Mouse (Mus musculus) hindbrain, embryonic 12.5 days (tissue): ENCODE measurements around the gene Padi3. TPM values are rescaled to one million over a fixed set of nuclear protein-coding genes. Genes with fewer than 3 reads are reported as not detected.

Experiments used
- ATAC-seq: fragments of 200-750 bp; cut with Nextera tagmentation; 2 replicates; pipeline ENCODE4 v1.8.0; 2017; ENCODE audit warnings: moderate TSS enrichment; ENCODE audit not compliant: low FRiP score
- H3K27ac ChIP-seq: fragments of 300-500 bp; sonication (generic); 2 replicates; pipeline ENCODE4 v1.5.1; 2016; ENCODE audit warnings: mild to moderate bottlenecking
- H3K27me3 ChIP-seq: fragments of 300-500 bp; sonication (generic); 2 replicates; pipeline ENCODE4 v1.6.1; 2016; ENCODE audit warnings: mild to moderate bottlenecking
- H3K36me3 ChIP-seq: fragments of 300-500 bp; sonication (generic); 2 replicates; pipeline ENCODE4 v1.6.1; 2016; ENCODE audit warnings: mild to moderate bottlenecking
- H3K4me1 ChIP-seq: fragments of 300-500 bp; sonication (generic); 2 replicates; pipeline ENCODE4 v1.6.1; 2016
- H3K4me2 ChIP-seq: fragments of 300-500 bp; sonication (generic); replicated peaks from 2 replicates; pipeline ENCODE4 v1.6.1; 2016; ENCODE audit warnings: mild to moderate bottlenecking
- H3K4me3 ChIP-seq: fragments of 300-500 bp; sonication (generic); 2 replicates; pipeline ENCODE4 v1.5.1; 2016; ENCODE audit warnings: mild to moderate bottlenecking
- H3K9ac ChIP-seq: fragments of 300-500 bp; sonication (generic); 2 replicates; pipeline ENCODE4 v1.6.1; 2016; ENCODE audit warnings: mild to moderate bottlenecking, moderate library complexity
- H3K9me3 ChIP-seq: fragments of 300-500 bp; sonication (generic); replicated peaks from 2 replicates; pipeline ENCODE4 v1.6.1; 2016; ENCODE audit warnings: mild to moderate bottlenecking
- WGBS: fragments of 180-500 bp; shearing (Covaris S2); methylation state at CpG from one replicate; pipeline ENCODE4 v1.1.7; 2016; 5-methylcytosine and 5-hydroxymethylcytosine counted together
- polyA plus RNA-seq: library from polyadenylated mRNA; unstranded; fragments of >200 nt; fragmentation: Nextera tagmentation; extraction: Ambion mirVana; gene quantifications from 2 replicates; pipeline ENCODE4 v1.2.1, GENCODE M21; 2016

Padi3 gene
- polyA plus RNA-seq, 1 experiment from 2014 or later, result 0.06 TPM

- Histone ChIP-seq H3K27ac (peak overlapping the region; percentile 45; the same call in 1 of the 2 replicates), H3K27me3 (peaks cover 8% of the 10 kb centered on the region), H3K4me1 (0 out of 2 replicates have a peak, but pooled peaks cover 18% of the 10 kb centered on the region), H3K4me2 (peak overlapping the region; percentile 49), H3K9me3 (no peaks in the 10 kb centered on the region), H3K9ac (no peak overlapping the region; the same call in 1 of the 2 replicates), H3K36me3 (no peaks in the 10 kb centered on the region), H3K4me3 (peak overlapping the region; percentile 25)
- 24% methylated on average over 36 of the region's 36 CpGs for WGBS
- no peak for ATAC-seq
Measured at GRCm38 (mm10) chr4:140814241-140815225, 4.1 kb upstream of the Padi3 start.

- WGBS, result 28% methylated on average over 13 of the region's 13 CpGs
- peaks cover 8% of the 10 kb centered on the region for H3K27me3 ChIP-seq
- H3K4me2 ChIP-seq, result peak overlapping the region; percentile 49
- H3K9me3 ChIP-seq, result no peaks in the 10 kb centered on the region
- no peak for ATAC-seq
- H3K36me3 ChIP-seq, result no peaks in the 10 kb centered on the region
- H3K4me1 ChIP-seq, result 0 out of 2 replicates have a peak, but pooled peaks cover 18% of the 10 kb centered on the region
- H3K9ac ChIP-seq, result no peak overlapping the region
- H3K27ac ChIP-seq, result no peak overlapping the region
- 0 out of 2 replicates have a peak overlapping the region, but pooled peaks have one; percentile 25 for H3K4me3 ChIP-seq
Measured at GRCm38 (mm10) chr4:140813358-140814185, 3.1 kb upstream of the Padi3 start.

DNA sequence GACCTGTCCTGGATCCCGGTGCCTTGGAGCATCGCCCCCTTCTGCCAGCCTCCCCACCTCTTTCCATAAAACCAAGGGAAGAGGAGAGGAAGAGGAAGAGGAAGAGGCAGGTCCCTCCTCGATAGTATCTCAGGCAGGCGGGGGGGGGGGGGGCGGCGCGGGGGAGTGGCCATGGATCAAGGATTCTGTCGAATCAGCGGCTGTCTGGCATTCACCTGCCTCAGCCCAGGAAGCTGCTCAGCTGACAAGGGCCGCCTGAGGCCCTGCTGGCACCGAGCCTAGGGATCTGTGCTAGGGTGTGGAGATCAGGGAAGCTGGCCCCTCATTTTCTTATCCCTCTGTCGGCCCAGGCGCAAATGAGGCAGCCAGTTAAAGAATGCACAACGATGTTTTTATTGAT, 2.2 kb upstream of the Padi3 start:
- no peak overlapping the region for H3K9ac ChIP-seq
- H3K27me3 ChIP-seq, result peaks cover 8% of the 10 kb centered on the region
- 0 out of 2 replicates have a peak, but pooled peaks cover 18% of the 10 kb centered on the region for H3K4me1 ChIP-seq
- 41% methylated on average over 13 of the region's 14 CpGs for WGBS
- ATAC-seq, result no peak
- H3K36me3 ChIP-seq, result no peaks in the 10 kb centered on the region
- H3K27ac ChIP-seq, result no peak overlapping the region
- H3K4me3 ChIP-seq, result no peak overlapping the region
- H3K9me3 ChIP-seq, result no peaks in the 10 kb centered on the region
- H3K4me2 ChIP-seq, result no peak overlapping the region

GRCm38 (mm10) chr4:140812191-140812590, 1.7 kb upstream of the Padi3 start:
- H3K9me3 ChIP-seq, result no peaks in the 10 kb centered on the region
- no peak overlapping the region for H3K9ac ChIP-seq
- H3K27ac ChIP-seq, result no peak overlapping the region
- H3K4me2 ChIP-seq, result no peak overlapping the region
- H3K4me3 ChIP-seq, result no peak overlapping the region
- peaks cover 8% of the 10 kb centered on the region for H3K27me3 ChIP-seq
- 0 out of 2 replicates have a peak, but pooled peaks cover 18% of the 10 kb centered on the region for H3K4me1 ChIP-seq
- H3K36me3 ChIP-seq, result no peaks in the 10 kb centered on the region
- 79% methylated on average over 8 of the region's 8 CpGs for WGBS
- ATAC-seq, result no peak

DNA sequence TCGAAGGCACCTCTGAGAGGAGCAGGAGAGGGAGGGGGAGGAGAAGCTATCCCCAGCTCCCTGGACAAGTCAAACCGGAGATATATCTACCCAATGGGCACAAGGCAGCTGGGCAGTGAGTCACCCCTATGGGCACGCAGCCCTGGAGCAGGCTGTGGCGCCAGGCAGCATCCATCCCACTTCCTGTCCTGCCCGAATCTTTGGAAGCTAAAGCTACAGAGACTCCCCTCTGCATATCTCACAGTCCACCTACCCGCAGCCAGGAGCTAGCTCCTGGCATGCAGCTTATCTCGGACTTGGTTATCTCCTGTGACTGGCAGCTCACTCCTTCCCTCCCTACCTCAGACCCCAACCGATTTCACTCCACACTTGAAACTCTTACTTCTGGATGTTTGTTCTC, 1.3 kb downstream of the Padi3 start:
- Histone ChIP-seq H3K9ac (no peak overlapping the region), H3K27ac (no peak overlapping the region), H3K9me3 (no peaks in the 10 kb centered on the region), H3K27me3 (0 out of 2 replicates have a peak, but pooled peaks cover 2% of the 10 kb centered on the region), H3K4me2 (no peak overlapping the region), H3K36me3 (no peaks in the 10 kb centered on the region), H3K4me3 (no peak overlapping the region), H3K4me1 (0 out of 2 replicates have a peak, but pooled peaks cover 5% of the 10 kb centered on the region)
- 85% methylated on average over 8 of the region's 8 CpGs for WGBS
- ATAC-seq, result no peak

DNA sequence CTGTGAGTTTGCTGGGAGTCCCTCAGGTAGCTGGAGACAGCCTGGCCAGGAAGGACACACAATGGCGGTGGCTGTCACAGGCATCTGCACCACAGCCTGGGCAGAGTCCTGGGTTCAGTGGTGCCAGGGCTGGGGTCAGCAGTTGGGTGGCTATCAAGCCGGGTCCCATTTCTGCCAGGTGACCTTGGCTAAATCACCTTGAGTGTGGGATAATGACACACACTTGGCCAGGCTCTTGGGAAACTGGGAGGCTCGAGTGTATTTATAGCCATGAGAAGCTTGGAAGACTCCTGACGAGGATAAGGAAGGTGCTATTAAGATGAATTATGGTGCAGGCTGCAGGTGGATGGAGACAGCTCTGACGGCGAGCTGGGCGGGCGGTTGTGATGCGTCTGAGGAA, 5.8 kb downstream of the Padi3 start:
- no peak overlapping the region for H3K4me3 ChIP-seq
- H3K27ac ChIP-seq, result no peak overlapping the region
- no peak for ATAC-seq
- no peaks in the 10 kb centered on the region for H3K9me3 ChIP-seq
- H3K27me3 ChIP-seq, result 0 out of 2 replicates have a peak, but pooled peaks cover 6% of the 10 kb centered on the region
- no peaks in the 10 kb centered on the region for H3K36me3 ChIP-seq
- no peak overlapping the region for H3K9ac ChIP-seq
- no peak overlapping the region for H3K4me2 ChIP-seq
- 88% methylated on average over 9 of the region's 9 CpGs for WGBS
- H3K4me1 ChIP-seq, result no peaks in the 10 kb centered on the region

DNA sequence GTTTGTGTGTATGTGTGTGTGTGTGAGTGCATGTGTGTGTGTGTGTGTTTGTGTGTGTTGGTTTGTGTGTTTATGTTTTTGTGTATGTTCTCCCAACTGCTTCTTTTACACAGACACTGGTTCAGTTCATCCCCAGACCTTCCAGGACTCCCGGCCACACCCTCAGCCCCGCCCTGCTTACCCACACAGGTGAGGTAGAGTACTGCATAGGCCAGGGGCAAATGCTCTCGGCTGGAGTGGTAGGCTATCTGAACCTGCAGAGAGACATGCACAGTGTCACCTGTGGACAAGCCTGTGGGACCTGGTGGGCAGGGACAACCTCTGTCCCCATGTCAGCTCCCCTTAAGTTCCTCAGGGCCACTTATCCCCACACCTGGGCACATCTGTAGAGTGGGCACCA, 9.1 kb downstream of the Padi3 start:
- 74% methylated on average over 3 of the region's 3 CpGs for WGBS
- Histone ChIP-seq H3K9ac (no peak overlapping the region), H3K27ac (no peak overlapping the region), H3K4me3 (no peak overlapping the region), H3K9me3 (no peaks in the 10 kb centered on the region), H3K4me1 (no peaks in the 10 kb centered on the region), H3K27me3 (0 out of 2 replicates have a peak, but pooled peaks cover 6% of the 10 kb centered on the region), H3K4me2 (no peak overlapping the region), H3K36me3 (no peaks in the 10 kb centered on the region)
- no peak for ATAC-seq

GRCm38 (mm10) chr4:140796786-140797185, 13.7 kb downstream of the Padi3 start:
- Histone ChIP-seq H3K36me3 (no peaks in the 10 kb centered on the region), H3K27ac (no peak overlapping the region), H3K4me3 (no peak overlapping the region), H3K9me3 (no peaks in the 10 kb centered on the region), H3K4me1 (0 out of 2 replicates have a peak, but pooled peaks cover 2% of the 10 kb centered on the region), H3K27me3 (0 out of 2 replicates have a peak, but pooled peaks cover 5% of the 10 kb centered on the region), H3K9ac (no peak overlapping the region), H3K4me2 (no peak overlapping the region)
- no peak for ATAC-seq
- 79% methylated on average over 3 of the region's 3 CpGs for WGBS

DNA sequence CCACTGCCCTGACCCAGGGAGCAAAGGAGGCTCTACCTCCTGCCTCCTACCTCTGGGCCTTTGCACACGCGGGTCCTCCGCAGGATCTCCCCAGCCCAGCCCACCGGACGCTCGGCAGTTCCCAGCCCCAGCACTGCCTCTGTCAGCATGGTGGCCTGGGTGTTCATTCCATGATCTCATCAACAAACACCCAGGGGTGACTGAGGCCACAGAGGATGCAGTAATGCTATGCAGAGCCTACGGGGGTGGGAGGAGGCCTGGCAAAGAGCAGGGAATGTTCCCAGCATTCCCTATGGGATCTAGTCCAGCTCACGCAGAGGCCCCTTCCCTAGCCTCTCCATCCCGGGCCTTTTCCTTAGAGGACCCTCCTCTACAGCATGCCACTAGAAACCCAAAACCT, 15.8 kb downstream of the Padi3 start:
- H3K9ac ChIP-seq, result no peak overlapping the region
- no peaks in the 10 kb centered on the region for H3K36me3 ChIP-seq
- WGBS, result 86% methylated on average over 9 of the region's 9 CpGs
- no peak overlapping the region for H3K27ac ChIP-seq
- no peaks in the 10 kb centered on the region for H3K9me3 ChIP-seq
- H3K4me1 ChIP-seq, result 0 out of 2 replicates have a peak, but pooled peaks cover 2% of the 10 kb centered on the region
- no peak overlapping the region for H3K4me3 ChIP-seq
- no peak overlapping the region for H3K4me2 ChIP-seq
- no peak for ATAC-seq
- 0 out of 2 replicates have a peak, but pooled peaks cover 5% of the 10 kb centered on the region for H3K27me3 ChIP-seq

- 0 out of 2 replicates have a peak, but pooled peaks cover 2% of the 10 kb centered on the region for H3K4me1 ChIP-seq
- H3K4me2 ChIP-seq, result no peak overlapping the region
- no peaks in the 10 kb centered on the region for H3K9me3 ChIP-seq
- no peak overlapping the region for H3K27ac ChIP-seq
- 44% methylated on average over 9 of the region's 9 CpGs for WGBS
- 0 out of 2 replicates have a peak, but pooled peaks cover 5% of the 10 kb centered on the region for H3K27me3 ChIP-seq
- ATAC-seq, result no peak
- H3K36me3 ChIP-seq, result no peaks in the 10 kb centered on the region
- no peak overlapping the region for H3K9ac ChIP-seq
- no peak overlapping the region for H3K4me3 ChIP-seq
Measured at GRCm38 (mm10) chr4:140793795-140794194, 16.7 kb downstream of the Padi3 start.

DNA sequence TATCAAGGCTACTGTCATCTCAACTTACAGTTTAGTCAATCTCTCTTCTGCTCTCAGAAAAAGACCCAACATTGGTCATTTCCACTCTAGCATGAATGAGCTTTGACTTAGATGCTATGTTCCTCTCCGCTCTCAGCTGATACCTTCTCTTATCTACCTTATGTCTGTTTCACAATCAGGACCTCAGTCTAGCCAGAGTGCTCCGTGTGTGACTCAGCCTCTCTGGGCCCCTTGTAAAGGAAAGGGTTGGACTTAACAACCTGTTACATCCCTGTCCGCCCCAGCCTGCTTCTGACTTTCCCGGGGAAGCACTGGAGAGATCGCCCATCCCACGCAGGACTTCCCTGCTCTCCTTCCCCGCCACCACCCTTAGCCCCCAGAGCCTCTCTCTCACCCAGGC, 17.9 kb downstream of the Padi3 start:
- Histone ChIP-seq H3K36me3 (no peaks in the 10 kb centered on the region), H3K4me3 (no peak overlapping the region)
- 91% methylated on average over 7 of the region's 7 CpGs for WGBS

GRCm38 (mm10) chr4:140791071-140791470, 19.4 kb downstream of the Padi3 start:
- ATAC-seq, result no peak
- H3K27ac ChIP-seq, result no peak overlapping the region
- H3K27me3 ChIP-seq, result 0 out of 2 replicates have a peak, but pooled peaks cover 5% of the 10 kb centered on the region
- no peak overlapping the region for H3K4me3 ChIP-seq
- WGBS, result 79% methylated on average over 16 of the region's 16 CpGs
- H3K9me3 ChIP-seq, result no peaks in the 10 kb centered on the region
- no peak overlapping the region for H3K4me2 ChIP-seq
- 0 out of 2 replicates have a peak, but pooled peaks cover 2% of the 10 kb centered on the region for H3K4me1 ChIP-seq
- H3K36me3 ChIP-seq, result no peaks in the 10 kb centered on the region
- no peak overlapping the region for H3K9ac ChIP-seq

More for the DNA sequence above, 17.9 kb downstream of the Padi3 start:
- no peak overlapping the region for H3K4me2 ChIP-seq
- H3K9ac ChIP-seq, result no peak overlapping the region
- no peak overlapping the region for H3K27ac ChIP-seq
- no peaks in the 10 kb centered on the region for H3K9me3 ChIP-seq
- 0 out of 2 replicates have a peak, but pooled peaks cover 5% of the 10 kb centered on the region for H3K27me3 ChIP-seq
- H3K4me1 ChIP-seq, result 0 out of 2 replicates have a peak, but pooled peaks cover 2% of the 10 kb centered on the region
- no peak for ATAC-seq
